Mouse (Mus musculus) olfactory bulb, adult 2 months (tissue): ENCODE results near the gene Tmem255b.

Experiments used
- CTCF ChIP-seq: fragments of 200-500 bp; IDR thresholded peaks from 2 replicates; pipeline ENCODE4 v1.5.1; 2012; ENCODE audit warnings: low read depth, mild to moderate bottlenecking, low read length, moderate library complexity; ENCODE audit not compliant: insufficient read depth
- POLR2A ChIP-seq: fragments of 200-500 bp; IDR thresholded peaks from 2 replicates; pipeline ENCODE4 v1.6.1; 2012; ENCODE audit warnings: mild to moderate bottlenecking, low read depth, low read length, moderate library complexity; ENCODE audit not compliant: insufficient read depth

- no peak for TF ChIP-seq POLR2A
- TF ChIP-seq CTCF: peak; percentile 35; the same call in 1 of the 2 replicates
These were observed 32.0 kb downstream of the Tmem255b start for GRCm38 (mm10) chr8:13466989-13467388.
